Mouse (Mus musculus) testis, adult 2 months (tissue): Measurements from ENCODE around the gene Nhlh1.

Experiments used
- CTCF ChIP-seq: fragments of 200-500 bp; IDR thresholded peaks from 2 replicates; pipeline ENCODE4 v1.5.1; 2012; ENCODE audit warnings: low read depth, mild to moderate bottlenecking, inconsistent platforms, low read length, moderate library complexity; ENCODE audit not compliant: control insufficient read depth, insufficient read depth, insufficient replicate concordance
- POLR2A ChIP-seq: fragments of 200-500 bp; IDR thresholded peaks from 2 replicates; pipeline ENCODE4 v1.6.1; 2012; ENCODE audit warnings: low read depth, mild to moderate bottlenecking, inconsistent platforms, low read length, moderate library complexity; ENCODE audit not compliant: control insufficient read depth

- TF ChIP-seq CTCF (no peak), POLR2A (no peak)
Observed at GRCm38 (mm10) chr1:172024140-172024895, 33.1 kb downstream of the Nhlh1 start.
